Mouse (Mus musculus) activated CD4-positive, CD25-positive, alpha-beta regulatory T cell, adult 4 months (primary cell): ENCODE results near the gene Coq8a. TPM values are rescaled to one million over a fixed set of nuclear protein-coding genes. Genes with fewer than 3 reads are reported as not detected.

Source experiments
- ATAC-seq: one replicate; pipeline ENCODE4 v1.8.0; 2017
- polyA plus RNA-seq, 2 experiments: library from polyadenylated mRNA; unstranded; fragments of 100-300 nt; shearing (Covaris generic); gene quantifications; one replicate each; pipeline ENCODE4 v1.2.1; 2017

Gene Coq8a
- polyA plus RNA-seq, 2 experiments from 2014 or later: 25.3 to 28.8 TPM

- no peak for ATAC-seq
Observed at GRCm38 (mm10) chr1:180196508-180196907, 2.9 kb downstream of the Coq8a start.

- peak; percentile 96 for ATAC-seq
Observed at GRCm38 (mm10) chr1:180195703-180196381, 3.6 kb downstream of the Coq8a start.

DNA sequence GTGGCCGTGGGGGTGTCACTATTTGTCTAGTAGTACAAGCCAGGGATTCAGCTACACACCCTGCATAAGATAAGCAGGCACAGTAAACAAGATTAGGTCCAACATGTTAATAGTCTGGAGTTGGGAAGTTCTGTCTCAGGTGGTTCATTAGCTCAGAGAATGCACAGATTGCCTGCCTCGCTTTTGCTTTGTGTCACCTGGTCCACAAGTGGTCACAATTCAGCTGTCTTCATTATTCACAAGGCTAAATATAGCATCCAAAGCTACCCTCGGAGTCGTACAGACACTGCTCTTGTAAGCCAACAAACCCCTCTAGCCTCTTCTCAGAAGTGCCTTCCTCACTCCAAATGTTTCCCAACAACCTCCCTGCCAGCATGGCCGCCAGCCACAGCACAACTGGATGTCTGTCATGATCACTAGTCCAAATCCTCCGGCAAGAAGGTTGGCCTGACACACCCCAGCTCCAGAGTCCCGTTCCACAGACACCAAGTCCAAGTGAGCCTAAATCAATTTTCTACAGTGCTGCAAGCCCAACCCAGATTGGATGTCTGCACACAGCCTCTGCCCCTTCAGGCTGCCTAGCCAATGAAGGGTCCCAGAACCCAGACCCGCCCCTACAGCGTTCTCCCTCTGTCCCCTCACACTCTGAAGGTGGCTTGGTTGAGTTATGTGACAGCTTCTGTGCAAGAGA lies 4.5 kb downstream of the Coq8a start:
- no peak for ATAC-seq

GRCm38 (mm10) chr1:180194048-180194447 lies 5.4 kb downstream of the Coq8a start:
- no peak for ATAC-seq

- no peak for ATAC-seq
Observed at GRCm38 (mm10) chr1:180193391-180193935, 5.9 kb downstream of the Coq8a start.

GRCm38 (mm10) chr1:180192866-180193265 lies 6.5 kb downstream of the Coq8a start:
- no peak for ATAC-seq

- no peak for ATAC-seq
Observed at GRCm38 (mm10) chr1:180191651-180192220, 7.7 kb downstream of the Coq8a start.

DNA sequence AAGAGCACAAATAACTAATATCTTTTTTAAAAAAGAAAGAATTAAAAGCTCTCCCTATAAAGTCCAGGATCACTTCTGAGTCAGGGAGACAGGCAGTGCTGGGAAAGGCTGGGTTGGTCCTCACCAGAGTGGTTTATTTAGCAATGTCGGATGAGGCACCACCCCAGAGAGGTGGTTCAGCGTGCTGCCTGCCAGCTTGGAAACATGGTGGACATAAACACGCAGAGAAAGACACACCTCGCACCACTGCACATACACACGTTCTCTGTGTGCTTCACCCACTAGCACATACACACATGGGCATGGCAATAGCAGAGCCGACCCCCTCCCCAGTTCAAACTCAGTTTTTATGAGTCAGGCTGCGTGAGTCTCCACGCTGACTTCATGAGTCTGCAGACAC lies 8.3 kb downstream of the Coq8a start:
- no peak for ATAC-seq

- no peak for ATAC-seq
Observed at GRCm38 (mm10) chr1:180188951-180189350, 10.5 kb downstream of the Coq8a start.

DNA sequence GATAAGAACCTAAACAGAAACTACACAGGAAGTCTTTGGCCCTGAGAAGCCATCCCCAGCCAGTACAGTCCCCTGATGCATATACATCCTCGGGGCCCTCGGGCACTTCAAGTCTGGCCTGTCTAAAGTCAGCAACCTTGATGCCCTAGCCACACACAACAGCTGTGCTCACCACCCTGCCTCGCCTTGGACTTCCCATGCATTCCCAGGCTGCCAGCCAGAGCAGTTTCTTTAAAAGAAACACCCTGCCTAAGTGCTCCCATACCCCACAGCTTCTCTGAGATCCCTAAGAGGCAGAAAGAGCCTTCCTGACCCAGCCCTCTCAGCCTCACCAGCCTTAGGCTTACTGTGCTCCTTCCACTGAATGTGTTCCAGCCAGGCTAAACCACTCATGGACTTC lies 13.0 kb downstream of the Coq8a start:
- ATAC-seq: no peak

DNA sequence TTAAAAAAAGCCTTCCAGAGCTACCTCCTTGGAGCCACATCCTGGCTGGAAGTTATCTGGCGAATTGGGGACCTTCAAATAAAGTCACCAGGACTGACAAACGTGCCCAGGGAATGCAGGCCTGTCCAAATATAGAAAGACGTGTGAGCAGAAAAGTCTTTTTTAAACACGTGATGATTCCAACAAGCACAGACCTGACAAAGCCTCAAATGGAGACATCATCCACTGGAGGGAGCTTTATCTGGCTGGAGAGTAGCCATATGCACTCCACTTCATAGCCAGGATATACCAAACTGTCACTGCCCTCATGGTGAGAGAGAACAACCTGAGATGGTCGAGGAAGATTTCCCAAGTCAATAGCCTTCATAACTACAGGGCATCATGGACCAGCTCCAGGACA lies 13.5 kb downstream of the Coq8a start:
- no peak for ATAC-seq

- no peak for ATAC-seq
Observed at GRCm38 (mm10) chr1:180184768-180185167, 14.6 kb downstream of the Coq8a start.

DNA sequence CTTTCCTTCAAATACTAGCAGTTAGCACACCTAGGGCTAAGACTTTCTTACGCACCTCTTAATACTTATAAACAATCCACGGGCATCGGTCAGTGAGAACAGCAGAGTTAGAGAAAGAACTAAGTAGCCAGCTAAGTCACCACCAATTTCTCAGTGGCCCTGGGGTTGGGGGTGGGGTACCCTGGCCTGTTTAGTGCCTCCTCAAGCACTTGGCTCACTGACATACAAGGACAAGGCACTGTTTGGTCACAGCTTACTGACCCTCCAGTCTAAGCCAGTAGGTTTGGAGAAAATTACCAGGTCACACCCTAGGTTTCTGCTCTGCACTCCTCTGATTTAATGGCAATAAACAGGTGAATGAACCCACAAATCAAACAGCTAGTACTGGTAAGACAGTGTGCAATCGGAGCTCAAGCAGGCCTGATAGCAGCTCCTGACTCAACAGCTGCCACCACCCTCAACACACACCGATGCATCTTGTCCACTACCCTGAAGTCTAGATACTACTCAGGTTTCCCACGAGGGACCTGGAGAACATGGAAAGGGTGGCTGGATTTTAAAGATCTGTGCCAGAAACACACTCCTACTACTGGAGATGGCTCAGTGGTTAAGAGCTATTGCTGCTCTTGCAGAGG lies 15.8 kb downstream of the Coq8a start:
- ATAC-seq: no peak

DNA sequence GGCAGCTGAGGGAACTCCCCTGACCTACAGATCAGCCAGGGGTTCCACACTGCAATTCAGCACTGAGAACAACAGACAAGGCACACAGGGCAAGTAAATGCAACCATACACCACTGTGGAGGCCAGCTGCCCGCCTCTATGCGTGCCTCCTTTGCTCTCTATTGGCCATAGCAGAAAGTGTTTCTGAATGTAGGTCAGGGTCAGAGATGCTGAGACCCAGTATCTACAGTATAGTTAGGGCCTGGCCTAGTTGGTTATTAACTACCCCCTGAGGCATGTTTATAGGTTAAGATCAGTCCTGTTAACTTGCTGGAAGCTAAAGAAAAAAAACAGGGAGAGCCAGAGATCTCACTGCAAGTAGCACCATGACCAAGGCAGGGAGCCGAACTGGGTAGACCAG lies 16.7 kb downstream of the Coq8a start:
- no peak for ATAC-seq

GRCm38 (mm10) chr1:180181966-180182319 lies 17.5 kb downstream of the Coq8a start:
- ATAC-seq: no peak

- no peak for ATAC-seq
Observed at GRCm38 (mm10) chr1:180181304-180181965, 18.0 kb downstream of the Coq8a start.

DNA sequence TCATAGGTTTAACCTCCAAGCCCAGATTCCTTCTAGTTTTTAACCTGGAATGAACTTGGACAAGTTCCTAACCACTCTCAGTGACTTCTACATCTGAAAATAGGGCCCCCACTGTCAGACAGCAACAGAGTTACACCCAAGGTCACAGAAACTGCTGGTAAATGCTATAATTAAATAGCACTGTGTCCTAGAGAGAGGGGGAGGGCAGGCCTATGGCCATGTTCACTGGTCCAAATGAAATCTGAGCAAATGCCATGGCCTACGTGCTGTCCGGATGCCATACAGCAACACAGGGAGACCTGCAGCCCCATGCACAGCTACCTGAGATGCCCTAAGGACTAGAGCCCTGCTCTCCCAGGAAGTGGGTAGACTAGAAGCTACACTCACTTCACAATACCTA lies 19.6 kb downstream of the Coq8a start:
- no peak for ATAC-seq

DNA sequence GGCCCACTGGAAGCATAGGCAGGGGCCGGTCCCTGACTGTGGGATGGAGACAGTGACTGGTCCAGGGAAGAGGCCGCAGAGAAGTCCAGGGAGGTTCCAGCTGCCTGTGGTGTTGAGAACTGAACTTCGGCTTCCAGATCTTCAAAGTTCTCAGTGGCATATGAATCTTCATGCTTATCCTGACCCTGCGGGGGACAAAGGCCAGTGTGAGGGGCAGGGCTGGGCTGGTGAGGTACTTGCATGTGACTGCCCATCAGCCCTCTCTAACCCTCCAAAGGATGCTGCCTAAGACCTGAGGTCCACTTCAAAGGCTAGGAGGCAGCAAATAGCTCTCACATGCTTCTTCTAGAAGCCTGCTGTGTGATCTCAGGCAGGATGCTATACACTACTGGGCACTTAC lies 20.3 kb downstream of the Coq8a start:
- no peak for ATAC-seq

- ATAC-seq: no peak
Observed at GRCm38 (mm10) chr1:180178340-180178739, 21.1 kb downstream of the Coq8a start.

GRCm38 (mm10) chr1:180176784-180177183 lies 22.6 kb downstream of the Coq8a start:
- no peak for ATAC-seq

GRCm38 (mm10) chr1:180175635-180176034 lies 23.8 kb downstream of the Coq8a start:
- ATAC-seq: no peak

DNA sequence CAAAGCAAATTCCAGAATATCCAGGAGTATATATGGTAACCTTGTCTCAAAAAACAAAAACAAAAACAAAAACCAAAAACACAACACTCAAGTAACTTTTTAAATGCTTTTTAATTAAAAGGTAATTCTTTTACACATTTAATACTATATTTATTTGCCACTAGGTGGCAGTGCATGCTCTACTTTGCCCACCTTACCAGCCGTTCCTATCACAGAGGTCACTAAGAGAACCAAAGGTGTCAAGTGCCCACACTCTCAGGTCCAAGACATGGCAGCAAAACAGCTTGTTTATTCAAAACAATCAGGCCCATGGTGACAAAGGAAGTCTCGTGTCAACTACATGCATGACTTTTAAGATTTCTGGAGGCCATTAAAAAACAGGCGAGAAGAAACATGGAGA lies 24.2 kb downstream of the Coq8a start:
- peak; percentile 46 for ATAC-seq

GRCm38 (mm10) chr1:180174718-180175117 lies 24.7 kb downstream of the Coq8a start:
- no peak for ATAC-seq
